12 mouse cellular contexts compared by ENCODE assay signal in the genomic region with DNA sequence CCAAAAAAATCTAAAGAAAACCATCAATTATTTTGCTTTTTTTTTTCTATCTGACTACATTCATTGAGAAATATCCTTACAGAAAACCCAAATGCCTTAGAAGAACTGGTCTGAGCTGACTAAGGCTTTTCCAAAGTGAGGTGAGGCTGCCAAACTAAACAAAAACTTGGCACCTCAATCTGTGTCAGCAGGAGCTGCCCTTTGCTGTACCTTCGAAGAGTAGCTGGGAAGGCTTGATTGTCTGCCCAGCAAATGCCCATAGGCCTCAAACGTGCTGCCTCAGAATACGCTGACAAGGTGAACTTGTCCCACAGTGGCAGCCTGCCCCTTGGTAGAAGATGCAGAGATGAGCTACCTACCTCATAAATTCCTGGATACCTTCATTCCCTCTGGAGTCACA.
DNase-seq lines count a peak whose midpoint lies in the region; TF ChIP-seq lines count a peak whose summit lies in the region.
"Had no signal": no experiment of that assay in that cellular context is flagged by ENCODE, and none has a peak within 500 bp of the region (broad histone marks: within the 10 kb centered on the region; RNA-seq: fewer than 3 reads in every experiment).

No protein-coding gene starts in this region.

- DNase-seq in kidney, adult 8-10 months = peak; percentile 5 to 14
- DNase-seq in kidney, postnatal 4 days = no peak
- DNase-seq in adrenal gland, postnatal 10 days = peak; percentile 36
- peak; percentile 30 for DNase-seq in cerebellum, adult 9-10 months
- peak; percentile 29 for DNase-seq in lung, postnatal 10 days
- DNase-seq in c-Kit-positive CD71-positive TER-119-positive erythroid progenitor cells, embryonic 14.5 days (ENCODE audit: low spot score) = no peak
- no peak for DNase-seq in left cerebral cortex, adult 2 months (ENCODE audit: extremely low spot score in 1 of 2, low spot score in 2 of 2)
- DNase-seq: layer of hippocampus, adult 9-11 months; thymus, adult 2 months had no signal

- no peak overlapping the region for H3K4me3 ChIP-seq in left cerebral cortex, adult 2 months
- H3K4me3 ChIP-seq: hindbrain, embryonic 12.5 days; limb, embryonic 15.5 days; midbrain, embryonic 10.5 days had no signal

- intact Hi-C loops in left cerebral cortex, adult 2 months (cut with DNase I) = no loop called here

- TF ChIP-seq CTCF in left cerebral cortex, adult 2 months (IDR thresholded peaks at IDR 0.05) = no peak

- H3K27ac ChIP-seq in left cerebral cortex, adult 2 months = no peak overlapping the region
- H3K27ac ChIP-seq: hindbrain, embryonic 12.5 days; limb, embryonic 15.5 days; midbrain, embryonic 10.5 days had no signal

Comparison
In these comparisons a context has a peak if more than half of its experiments do, and no peak if none do; other contexts are left out.
1. DNase-seq: peak in kidney, adult 8-10 months (2 of 2), adrenal gland, postnatal 10 days (single experiment), cerebellum, adult 9-10 months (single experiment) and lung, postnatal 10 days (single experiment); none in kidney, postnatal 4 days (0 of 2), c-Kit-positive CD71-positive TER-119-positive erythroid progenitor cells, embryonic 14.5 days (single experiment) and left cerebral cortex, adult 2 months (0 of 2).